Mouse (Mus musculus): ENCODE results near the gene Pitpnm3. TPM values are rescaled to one million over a fixed set of nuclear protein-coding genes. Genes with fewer than 3 reads are reported as not detected.
"Not testable (repeated sequence)": the region's sequence is repeated elsewhere in the genome, so short reads cannot be mapped to it uniquely, and the experiment has no call there.

The Pitpnm3 gene
- polyA plus RNA-seq, 1 experiment from 2014 or later = 0.89 TPM

DNA sequence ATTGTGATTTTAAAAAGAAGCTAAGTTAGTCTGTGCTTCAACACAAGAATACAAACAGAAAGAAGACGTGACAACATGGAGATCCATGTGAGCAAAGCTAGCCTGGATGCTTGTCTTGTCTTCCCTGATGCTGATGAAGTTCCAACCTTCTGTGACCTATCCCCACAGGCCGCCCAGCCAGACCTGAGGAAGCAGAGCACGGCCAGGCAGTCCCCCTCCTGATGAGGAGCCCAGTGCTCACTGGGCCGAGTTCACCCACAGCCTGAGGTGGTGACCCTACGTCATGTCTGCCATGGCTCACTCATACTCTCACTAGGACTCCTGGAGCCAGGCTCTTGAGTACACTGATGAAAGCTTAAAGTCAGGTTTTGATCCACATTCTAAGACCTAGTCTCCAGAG, 37.9 kb upstream of the Pitpnm3 start:
- H3K4me2 ChIP-seq = no peak overlapping the region
- no peak overlapping the region for H3K4me3 ChIP-seq (ENCODE audit: low read depth, low read length)
- 79% methylated on average over 5 of the region's 5 CpGs for WGBS

GRCm38 (mm10) chr11:72171906-72172305, 36.3 kb upstream of the Pitpnm3 start:
- H3K36me3 ChIP-seq (ENCODE audit: insufficient read depth) = peaks cover 62% of the 10 kb centered on the region
- not testable (repeated sequence) for H3K4me3 ChIP-seq (ENCODE audit: low read depth, low read length); H3K4me1 ChIP-seq (ENCODE audit: insufficient read depth); DNase-seq; H3K9me3 ChIP-seq (ENCODE audit: low read depth, low read length); H3K4me2 ChIP-seq; H3K27me3 ChIP-seq (ENCODE audit: insufficient read depth, low read length); ATAC-seq (ENCODE audit: insufficient read depth); H3K27ac ChIP-seq (ENCODE audit: low read depth); H3K9ac ChIP-seq
- WGBS = 73% methylated on average over 4 of the region's 4 CpGs

More for the DNA sequence above, 37.9 kb upstream of the Pitpnm3 start:
- no peak for ATAC-seq (ENCODE audit: insufficient read depth)
- Histone ChIP-seq H3K4me1 (ENCODE audit: insufficient read depth) (no peaks in the 10 kb centered on the region), H3K27me3 (ENCODE audit: insufficient read depth, low read length) (no peaks in the 10 kb centered on the region), H3K27ac (ENCODE audit: low read depth) (no peak overlapping the region), H3K9me3 (ENCODE audit: low read depth, low read length) (no peaks in the 10 kb centered on the region), H3K9ac (no peak overlapping the region), H3K36me3 (ENCODE audit: insufficient read depth) (peaks cover 69% of the 10 kb centered on the region)
- TF ChIP-seq CTCF (IDR thresholded peaks at IDR 0.05; ENCODE audit: low read depth) = no peak
- DNase-seq = no peak

DNA sequence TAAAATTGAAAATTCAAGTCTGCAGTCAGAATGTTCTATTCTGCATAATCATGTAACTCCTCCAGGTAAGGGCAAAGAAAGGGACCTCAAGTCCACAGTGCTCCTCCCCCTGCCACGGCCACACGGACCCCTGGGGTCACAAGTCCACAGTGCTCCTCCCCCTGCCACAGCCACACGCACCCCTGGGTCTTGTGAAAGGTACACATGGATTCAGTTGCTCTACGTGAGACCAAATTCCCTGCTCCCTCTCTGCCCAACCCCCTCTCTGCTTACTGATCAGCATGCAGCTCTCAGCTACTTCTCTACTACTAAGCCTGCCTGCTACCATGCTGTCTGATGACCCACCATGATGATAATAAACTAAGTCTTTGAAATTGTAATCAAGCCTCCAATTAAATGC, 34.3 kb upstream of the Pitpnm3 start:
- no peak overlapping the region for H3K4me3 ChIP-seq (ENCODE audit: low read depth, low read length)
- no peaks in the 10 kb centered on the region for H3K27me3 ChIP-seq (ENCODE audit: insufficient read depth, low read length)
- no peak overlapping the region for H3K4me2 ChIP-seq
- peaks cover 63% of the 10 kb centered on the region for H3K36me3 ChIP-seq (ENCODE audit: insufficient read depth)
- no peaks in the 10 kb centered on the region for H3K4me1 ChIP-seq (ENCODE audit: insufficient read depth)
- DNase-seq (no peak), ATAC-seq (ENCODE audit: insufficient read depth) (no peak)
- H3K9ac ChIP-seq = no peak overlapping the region
- 61% methylated on average over 4 of the region's 4 CpGs for WGBS
- no peak overlapping the region for H3K27ac ChIP-seq (ENCODE audit: low read depth)
- no peaks in the 10 kb centered on the region for H3K9me3 ChIP-seq (ENCODE audit: low read depth, low read length)
- TF ChIP-seq CTCF (IDR thresholded peaks at IDR 0.05; ENCODE audit: low read depth) = no peak

- no peak for TF ChIP-seq CTCF (IDR thresholded peaks at IDR 0.05; ENCODE audit: low read depth)
- no peaks in the 10 kb centered on the region for H3K9me3 ChIP-seq (ENCODE audit: low read depth, low read length)
- H3K36me3 ChIP-seq (ENCODE audit: insufficient read depth) = peaks cover 61% of the 10 kb centered on the region
- H3K4me1 ChIP-seq (ENCODE audit: insufficient read depth) = no peaks in the 10 kb centered on the region
- H3K27ac ChIP-seq (ENCODE audit: low read depth) = no peak overlapping the region
- H3K9ac ChIP-seq = no peak overlapping the region
- no peaks in the 10 kb centered on the region for H3K27me3 ChIP-seq (ENCODE audit: insufficient read depth, low read length)
- no peak overlapping the region for H3K4me3 ChIP-seq (ENCODE audit: low read depth, low read length)
- DNase-seq (no peak), ATAC-seq (ENCODE audit: insufficient read depth) (no peak)
- H3K4me2 ChIP-seq = no peak overlapping the region
- 91% methylated on average over 2 of the region's 2 CpGs for WGBS
These were observed 27.6 kb upstream of the Pitpnm3 start for GRCm38 (mm10) chr11:72163198-72163597.

- no peak for DNase-seq
- no peak overlapping the region for H3K27ac ChIP-seq (ENCODE audit: low read depth)
- H3K36me3 ChIP-seq (ENCODE audit: insufficient read depth) = peaks cover 37% of the 10 kb centered on the region
- H3K9me3 ChIP-seq (ENCODE audit: low read depth, low read length) = no peaks in the 10 kb centered on the region
- WGBS = 56% methylated on average over 2 of the region's 2 CpGs
- no peaks in the 10 kb centered on the region for H3K27me3 ChIP-seq (ENCODE audit: insufficient read depth, low read length)
- no peak overlapping the region for H3K4me2 ChIP-seq
- H3K4me1 ChIP-seq (ENCODE audit: insufficient read depth) = no peaks in the 10 kb centered on the region
- no peak for ATAC-seq (ENCODE audit: insufficient read depth)
- no peak overlapping the region for H3K9ac ChIP-seq
- no peak overlapping the region for H3K4me3 ChIP-seq (ENCODE audit: low read depth, low read length)
- TF ChIP-seq CTCF (IDR thresholded peaks at IDR 0.05; ENCODE audit: low read depth) = no peak
These were observed 21.0 kb upstream of the Pitpnm3 start for GRCm38 (mm10) chr11:72156624-72157023.

DNA sequence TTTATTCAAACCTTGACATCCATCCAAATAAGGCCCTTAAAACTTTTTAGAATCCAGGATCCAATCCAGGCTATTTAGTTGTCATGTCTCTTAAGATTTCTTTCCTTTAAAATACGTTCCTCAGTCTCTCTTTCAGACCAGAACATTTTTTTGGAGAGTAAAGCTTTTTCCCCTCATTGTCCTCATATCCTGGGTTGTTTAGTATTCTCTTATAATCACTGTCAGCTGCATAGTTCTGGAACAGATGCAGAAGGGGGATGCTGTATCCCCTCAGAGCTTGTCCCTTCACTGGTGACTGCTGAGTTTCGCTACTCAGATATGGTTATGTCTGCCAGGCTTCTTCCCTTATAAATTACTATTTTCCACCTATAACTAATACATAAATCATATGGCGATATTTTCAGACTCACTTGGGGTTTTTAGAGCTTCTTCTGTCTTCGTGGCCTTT, 20.4 kb upstream of the Pitpnm3 start:
- Histone ChIP-seq H3K4me1 (ENCODE audit: insufficient read depth) (no peaks in the 10 kb centered on the region), H3K9ac (no peak overlapping the region), H3K36me3 (ENCODE audit: insufficient read depth) (peaks cover 37% of the 10 kb centered on the region), H3K27me3 (ENCODE audit: insufficient read depth, low read length) (no peaks in the 10 kb centered on the region), H3K27ac (ENCODE audit: low read depth) (no peak overlapping the region), H3K9me3 (ENCODE audit: low read depth, low read length) (no peaks in the 10 kb centered on the region), H3K4me2 (no peak overlapping the region), H3K4me3 (ENCODE audit: low read depth, low read length) (no peak overlapping the region)
- 80% methylated on average over 4 of the region's 4 CpGs for WGBS
- no peak for TF ChIP-seq CTCF (IDR thresholded peaks at IDR 0.05; ENCODE audit: low read depth)
- DNase-seq (no peak), ATAC-seq (ENCODE audit: insufficient read depth) (no peak)

DNA sequence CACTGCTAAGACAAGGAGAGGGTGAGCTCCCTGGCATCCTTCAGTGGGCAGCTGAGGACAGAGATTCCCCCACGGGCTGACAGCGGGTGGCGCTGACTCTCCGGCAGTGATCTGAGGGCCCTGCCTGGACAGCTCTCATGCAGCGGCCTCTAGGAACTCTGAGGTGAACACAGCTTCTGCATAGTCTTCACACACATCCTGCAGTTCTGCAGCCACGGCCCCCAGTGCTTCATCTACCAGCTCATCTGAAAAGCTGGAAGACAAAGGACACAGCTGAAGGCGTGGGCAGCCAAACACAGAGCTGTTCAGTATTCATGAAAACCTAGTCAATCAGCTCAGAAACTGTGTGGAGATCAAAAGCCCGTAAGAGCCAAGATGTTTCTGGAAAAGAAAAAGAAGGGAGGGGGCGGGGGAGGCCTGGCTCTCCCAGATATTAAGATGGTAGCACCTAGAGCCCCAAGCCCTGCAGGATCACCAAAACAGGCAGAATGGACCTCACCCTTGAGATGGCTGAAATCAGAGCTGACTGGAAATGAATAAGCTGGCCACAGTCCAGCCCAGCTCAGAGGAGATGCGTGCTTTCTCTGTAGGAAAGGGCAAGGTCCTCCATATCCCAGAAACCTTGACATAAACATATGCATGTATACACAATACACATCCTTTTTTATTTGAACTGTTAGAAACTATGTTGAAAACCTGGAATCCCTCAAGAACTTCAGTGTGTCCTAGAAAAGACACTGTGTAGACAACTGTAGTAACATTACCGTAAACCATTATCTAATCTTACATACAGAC, 19.8 kb upstream of the Pitpnm3 start:
- Histone ChIP-seq H3K9ac (no peak overlapping the region), H3K4me2 (no peak overlapping the region), H3K4me3 (ENCODE audit: low read depth, low read length) (no peak overlapping the region), H3K4me1 (ENCODE audit: insufficient read depth) (no peaks in the 10 kb centered on the region), H3K36me3 (ENCODE audit: insufficient read depth) (peaks cover 37% of the 10 kb centered on the region), H3K27ac (ENCODE audit: low read depth) (no peak overlapping the region), H3K9me3 (ENCODE audit: low read depth, low read length) (no peaks in the 10 kb centered on the region), H3K27me3 (ENCODE audit: insufficient read depth, low read length) (no peaks in the 10 kb centered on the region)
- peak; percentile 32 for DNase-seq
- WGBS = 71% methylated on average over 11 of the region's 11 CpGs
- ATAC-seq (ENCODE audit: insufficient read depth) = no peak
- TF ChIP-seq CTCF (IDR thresholded peaks at IDR 0.05; ENCODE audit: low read depth) = no peak

Measured in lung, embryonic 14.5 days (tissue).